Mouse (Mus musculus) CD4-positive helper T cell, adult 2 months (primary cell): ENCODE data around the gene Supt5.
A peak's percentile ranks its signal among the peaks of the same experiment; 100 is the strongest.

ENCODE experiments used
- DNase-seq: peaks from one replicate; pipeline ENCODE4 v3.0.0-alpha.2; 2012; ENCODE audit warnings: low read depth, missing footprints, low spot score

Supt5 gene

DNA sequence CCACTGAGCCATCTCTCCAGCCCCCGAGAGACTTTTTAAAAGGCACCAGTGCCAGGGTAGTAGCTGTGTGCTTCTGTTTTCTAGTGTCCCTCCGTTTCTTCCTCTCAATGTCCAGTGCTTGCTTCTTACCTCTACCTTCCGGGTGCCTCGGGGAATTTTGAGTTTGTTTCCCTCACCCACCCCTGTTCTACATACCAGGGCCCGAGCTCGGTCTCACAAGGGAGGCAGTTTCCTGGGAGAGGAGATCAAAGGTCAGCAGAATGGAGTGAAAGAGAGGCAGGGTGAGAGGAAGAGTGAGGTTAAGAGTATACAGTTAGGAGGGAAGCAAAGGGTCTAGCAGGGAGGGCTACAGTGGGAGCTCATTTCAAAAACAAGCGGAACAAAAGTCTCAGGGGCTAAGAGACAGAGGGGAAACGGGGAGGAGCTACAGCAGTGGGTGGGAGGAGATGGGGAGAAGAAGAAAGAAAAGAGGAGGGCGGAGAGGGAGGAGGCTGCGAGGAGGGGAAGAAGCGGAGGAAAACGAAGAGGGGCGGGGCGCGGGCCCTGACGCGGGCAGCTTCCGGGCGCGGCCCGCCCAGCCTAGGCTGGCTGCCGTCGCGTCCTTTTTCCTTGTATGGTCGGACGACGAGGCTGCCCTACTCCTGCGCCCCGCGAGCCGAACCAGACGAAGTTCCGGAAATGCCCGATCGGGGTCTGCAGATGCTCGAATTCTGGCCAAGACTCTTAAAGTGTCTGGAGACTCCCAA lies 36.8 kb upstream of the Supt5 start:
- peak; percentile 96 for DNase-seq

DNA sequence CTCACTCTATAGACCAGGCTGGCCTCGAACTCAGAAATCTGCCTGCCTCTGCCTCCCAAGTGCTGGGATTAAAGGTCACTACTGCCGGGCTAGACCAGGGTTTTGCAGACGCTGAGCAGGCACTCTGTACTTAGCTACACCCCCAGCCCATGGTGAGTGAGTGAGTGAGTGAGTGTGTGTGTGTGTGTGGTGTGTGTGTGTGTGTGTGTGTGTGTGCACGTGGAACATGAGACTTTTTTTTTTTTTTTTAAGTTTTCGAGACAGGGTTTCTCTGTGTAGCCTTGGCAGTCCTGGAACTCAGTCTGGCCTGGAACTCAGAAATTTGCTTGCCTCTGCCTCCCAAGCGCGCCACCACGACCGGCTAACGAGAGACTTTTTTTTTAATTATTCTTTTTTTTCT lies 36.1 kb upstream of the Supt5 start:
- peak; percentile 76 for DNase-seq

DNA sequence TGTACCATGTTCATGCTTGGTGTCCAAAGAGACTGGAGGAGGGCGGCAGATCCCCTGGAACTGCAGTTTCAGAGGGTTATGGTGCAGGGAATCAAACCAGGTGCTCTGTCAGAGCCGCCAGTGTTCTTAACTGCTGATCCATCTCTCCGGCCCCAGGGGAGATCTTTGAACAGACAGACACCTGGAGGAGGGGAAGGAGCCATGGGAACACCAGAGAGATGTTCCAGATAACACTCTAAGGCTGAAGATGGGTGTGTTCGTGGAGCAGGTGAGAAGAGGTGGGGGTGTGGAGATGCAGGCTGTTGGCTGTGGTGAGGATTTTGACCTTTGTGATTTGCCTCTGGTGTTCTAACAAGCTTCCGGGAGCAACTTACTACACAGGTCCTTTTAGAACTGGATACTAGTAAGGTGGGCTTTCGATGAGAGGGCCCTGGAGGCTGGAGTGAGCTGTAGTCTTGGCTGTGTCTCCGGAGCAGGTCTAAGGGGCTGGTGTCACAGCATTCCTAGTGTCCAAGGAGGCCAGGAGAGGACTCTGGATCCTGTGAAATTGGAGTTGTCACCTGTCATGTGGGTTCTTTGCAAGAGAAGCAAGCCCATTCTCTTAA lies 35.4 kb upstream of the Supt5 start:
- DNase-seq = peak; percentile 61

DNA sequence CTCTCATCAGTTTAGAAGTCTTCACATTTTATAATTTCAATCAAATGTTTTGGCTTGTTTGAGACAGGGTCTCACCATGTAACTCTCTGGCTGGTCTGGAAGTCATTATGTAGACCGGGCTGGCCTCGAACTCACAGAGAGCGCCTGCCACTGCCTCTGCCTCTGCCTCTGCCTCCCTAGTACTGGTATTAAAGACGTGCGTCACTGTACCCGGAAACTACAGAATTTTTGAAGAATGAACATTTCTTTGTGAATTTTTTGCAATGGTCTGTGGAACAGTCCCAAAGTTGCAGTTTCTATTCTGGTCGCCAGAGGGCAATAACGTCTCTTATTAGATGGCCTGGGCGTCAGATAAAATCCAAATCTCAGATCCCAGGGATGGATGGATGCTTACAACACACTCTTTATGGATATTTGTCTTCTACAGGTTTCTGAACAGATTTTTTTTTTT lies 34.6 kb upstream of the Supt5 start:
- peak; percentile 93 for DNase-seq

DNA sequence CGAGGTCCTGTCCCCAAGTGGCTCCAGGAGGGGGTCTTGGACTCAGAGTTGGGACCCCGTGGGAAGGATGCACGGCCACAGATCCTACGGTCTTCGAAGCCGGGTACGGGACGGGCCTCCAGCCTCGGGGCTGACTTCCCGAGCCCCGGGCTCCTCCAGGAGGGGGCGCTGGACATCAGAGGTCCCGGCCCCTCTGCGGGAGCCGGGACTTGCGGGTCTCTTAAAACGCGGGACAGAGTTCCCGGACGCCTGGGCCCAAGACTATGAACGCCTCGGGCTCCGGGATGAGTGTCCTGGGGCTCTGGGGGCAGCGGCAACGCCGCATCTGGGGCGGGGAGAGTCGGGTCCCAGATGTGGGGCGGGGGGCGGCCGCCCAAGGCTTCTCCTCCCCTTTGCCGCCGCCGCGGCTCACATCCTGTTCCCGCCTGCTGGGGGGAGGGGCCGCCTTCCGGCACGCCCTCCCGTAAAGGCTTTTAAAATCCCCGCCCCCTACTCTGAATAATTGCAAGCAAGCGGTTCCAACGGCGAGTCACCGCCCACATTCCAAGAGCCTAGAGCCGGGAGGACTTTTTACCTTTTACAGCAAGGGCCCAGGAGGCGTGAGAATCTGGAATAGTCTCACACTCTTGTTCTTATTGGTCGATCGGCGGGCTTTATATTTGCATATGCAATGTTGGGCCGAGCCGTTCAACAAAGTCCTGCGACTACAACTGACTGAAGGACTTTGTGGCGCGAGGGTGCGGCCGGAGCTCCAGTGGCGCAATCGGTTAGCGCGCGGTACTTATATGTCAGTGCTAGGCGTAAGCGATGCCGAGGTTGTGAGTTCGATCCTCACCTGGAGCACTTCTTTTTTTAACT lies 33.9 kb upstream of the Supt5 start, which contains the start of gene Plekhg2:
TSS of gene Plekhg2 (minus strand) at position 349 of the 858 bp plus-strand sequence.
- peak; percentile 100 for DNase-seq

DNA sequence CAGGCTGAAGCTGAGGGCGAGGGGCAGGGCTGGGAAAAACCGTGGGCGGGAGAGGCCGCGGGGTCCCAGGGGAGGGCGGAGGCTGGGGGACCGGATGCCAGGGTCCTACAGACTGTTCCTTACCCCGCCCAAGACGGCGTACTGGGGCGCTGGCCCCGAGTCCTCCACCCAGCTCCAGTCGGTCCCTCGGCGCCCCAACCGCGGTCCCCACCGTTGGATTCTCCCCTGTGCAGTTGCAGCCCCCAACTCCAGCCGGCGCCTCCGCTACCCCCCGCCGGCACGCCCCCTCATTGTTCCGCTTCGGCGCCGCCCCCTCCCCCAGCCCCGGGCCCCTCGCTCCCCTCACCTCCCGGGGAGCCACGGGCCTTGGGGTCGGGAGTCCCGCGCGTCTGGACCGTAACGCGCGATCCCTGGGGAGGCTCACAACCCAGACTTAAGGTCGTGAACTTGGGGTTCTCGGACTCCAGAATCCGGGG lies 33.0 kb upstream of the Supt5 start:
- DNase-seq = peak; percentile 63

DNA sequence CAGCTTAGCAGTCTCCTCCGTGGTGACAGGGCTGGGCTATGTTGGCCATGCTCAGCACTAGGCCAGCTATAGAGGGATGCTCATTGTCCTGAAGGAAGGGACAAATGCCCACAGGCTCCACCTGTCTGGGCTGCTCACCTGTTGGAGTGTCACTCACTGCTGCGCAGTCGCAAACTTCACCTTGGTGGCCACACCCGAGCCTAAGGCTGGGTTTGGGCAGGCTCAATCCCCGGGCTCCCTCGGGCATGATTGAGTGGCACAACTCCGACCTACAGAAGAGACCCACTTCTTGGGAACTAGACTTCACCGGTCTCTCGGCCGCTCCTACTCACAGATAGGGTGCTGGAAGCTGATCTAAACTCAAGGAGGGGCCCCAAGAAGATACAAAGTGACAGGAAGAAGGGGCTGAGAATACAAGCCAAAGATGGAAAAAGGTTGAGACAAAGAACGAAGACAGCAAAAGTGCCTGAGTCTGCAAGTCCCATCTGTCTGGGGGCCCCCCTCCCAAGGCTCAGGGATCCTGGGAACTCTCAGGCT lies 32.5 kb upstream of the Supt5 start:
- DNase-seq = peak; percentile 40

DNA sequence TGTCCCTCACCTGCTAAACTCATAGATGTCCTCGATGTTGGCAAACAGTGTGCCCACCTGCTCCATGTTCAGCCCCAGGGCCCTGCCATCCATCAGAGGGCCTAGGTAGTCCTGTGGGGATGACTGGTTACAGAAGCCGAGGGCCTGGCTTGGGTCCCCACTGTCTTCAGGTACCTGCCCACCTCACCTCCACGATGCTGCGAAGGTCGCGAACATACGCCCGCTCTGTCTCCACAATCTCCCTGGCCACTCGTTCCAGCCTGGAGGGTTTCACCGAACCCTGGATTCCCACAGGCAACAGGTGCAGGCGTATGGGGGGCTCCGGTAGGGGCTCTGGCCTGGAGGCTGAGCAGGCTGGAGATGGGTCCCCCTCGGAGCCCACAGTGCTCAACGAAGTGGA lies 31.5 kb upstream of the Supt5 start:
- no peak for DNase-seq

DNA sequence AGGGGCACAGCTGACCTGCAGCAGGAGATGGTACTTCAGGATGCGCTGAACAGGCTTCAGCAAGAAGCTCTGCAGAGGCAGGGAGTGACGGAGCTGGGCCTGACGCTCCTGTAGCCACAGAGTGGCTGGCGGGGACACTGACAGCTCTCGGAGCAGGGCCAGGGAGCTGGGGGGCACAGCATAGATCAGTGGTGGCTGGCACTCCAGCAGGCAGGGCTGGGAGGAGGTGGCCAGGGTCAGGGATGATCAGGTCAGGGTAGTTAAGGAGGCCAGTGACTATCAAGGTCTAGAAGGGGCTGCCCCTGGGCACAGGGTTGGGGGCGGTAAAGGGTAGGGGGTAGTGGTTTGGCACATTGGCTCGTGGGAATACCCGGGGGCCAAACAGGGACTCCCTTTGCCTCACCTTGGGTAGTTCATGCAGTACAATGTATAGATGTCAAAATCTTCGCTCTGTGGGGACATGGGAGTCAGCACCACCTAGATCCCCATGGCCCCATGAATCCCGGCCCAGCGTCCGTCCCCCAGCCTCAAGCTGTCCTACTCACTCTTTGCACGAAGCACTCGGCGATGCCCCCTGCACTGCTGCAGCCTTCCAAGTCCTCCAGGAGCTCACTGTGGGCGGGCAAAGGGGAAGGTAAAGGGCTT lies 29.9 kb upstream of the Supt5 start:
- DNase-seq = no peak

DNA sequence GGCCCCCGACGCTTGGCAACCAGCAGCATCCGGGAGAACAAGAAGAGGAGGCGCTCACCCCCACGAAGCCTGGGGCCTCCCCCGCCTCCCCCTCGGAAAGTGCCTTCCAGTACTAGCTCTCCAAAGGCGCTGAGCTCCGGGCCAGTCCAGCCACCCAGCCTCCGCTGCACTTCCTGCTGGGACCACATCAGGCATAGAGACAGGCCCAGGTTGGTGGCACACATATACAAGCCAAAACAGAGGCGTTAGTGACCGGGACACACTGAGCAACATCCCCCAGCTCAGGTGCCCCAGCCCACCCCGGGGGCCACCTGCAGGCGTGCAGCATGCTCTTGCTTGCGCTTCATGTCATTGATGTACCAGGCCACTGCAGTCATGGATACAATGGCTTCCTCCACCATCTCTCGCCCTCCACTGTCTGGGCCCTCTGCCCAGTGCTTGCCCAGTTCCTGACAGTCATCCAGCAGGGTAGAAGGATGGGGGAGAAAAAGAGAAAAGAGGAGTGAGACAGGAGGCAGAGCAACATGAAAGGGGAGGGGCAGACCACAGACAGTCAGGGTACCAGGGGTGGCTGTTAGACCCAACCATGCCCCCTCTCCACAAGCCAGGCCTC lies 29.2 kb upstream of the Supt5 start:
- no peak for DNase-seq

DNA sequence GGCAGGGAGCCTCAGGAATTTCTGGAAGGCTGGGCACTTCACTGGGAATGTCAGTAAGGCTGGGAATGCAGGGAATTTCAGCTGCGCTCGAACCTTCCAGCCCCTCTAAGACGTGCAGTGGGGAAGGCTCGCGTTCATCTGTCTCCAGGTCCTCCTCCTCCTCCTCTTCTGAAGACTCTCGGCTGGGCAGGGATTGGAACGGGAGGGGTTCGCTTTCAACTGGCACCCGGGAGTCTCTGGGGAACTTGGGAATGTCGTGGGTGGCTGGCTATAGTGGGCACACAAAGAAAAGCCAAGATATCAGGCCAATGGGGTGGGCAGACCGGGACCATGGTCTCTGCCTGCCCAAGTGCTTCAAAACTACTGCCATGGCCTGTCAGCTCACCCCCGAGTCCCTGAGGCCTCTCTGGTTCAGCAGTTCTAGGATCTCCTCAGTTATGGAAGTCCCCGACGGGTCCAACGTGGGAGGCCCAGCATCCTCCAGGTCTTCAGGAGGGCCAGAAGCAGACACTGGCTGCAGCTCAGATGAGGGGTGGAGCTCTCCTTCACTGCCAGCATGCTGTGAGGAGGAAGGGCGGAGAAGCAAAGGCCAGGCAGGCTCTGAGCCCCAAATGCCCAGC lies 24.0 kb upstream of the Supt5 start:
- DNase-seq = no peak

DNA sequence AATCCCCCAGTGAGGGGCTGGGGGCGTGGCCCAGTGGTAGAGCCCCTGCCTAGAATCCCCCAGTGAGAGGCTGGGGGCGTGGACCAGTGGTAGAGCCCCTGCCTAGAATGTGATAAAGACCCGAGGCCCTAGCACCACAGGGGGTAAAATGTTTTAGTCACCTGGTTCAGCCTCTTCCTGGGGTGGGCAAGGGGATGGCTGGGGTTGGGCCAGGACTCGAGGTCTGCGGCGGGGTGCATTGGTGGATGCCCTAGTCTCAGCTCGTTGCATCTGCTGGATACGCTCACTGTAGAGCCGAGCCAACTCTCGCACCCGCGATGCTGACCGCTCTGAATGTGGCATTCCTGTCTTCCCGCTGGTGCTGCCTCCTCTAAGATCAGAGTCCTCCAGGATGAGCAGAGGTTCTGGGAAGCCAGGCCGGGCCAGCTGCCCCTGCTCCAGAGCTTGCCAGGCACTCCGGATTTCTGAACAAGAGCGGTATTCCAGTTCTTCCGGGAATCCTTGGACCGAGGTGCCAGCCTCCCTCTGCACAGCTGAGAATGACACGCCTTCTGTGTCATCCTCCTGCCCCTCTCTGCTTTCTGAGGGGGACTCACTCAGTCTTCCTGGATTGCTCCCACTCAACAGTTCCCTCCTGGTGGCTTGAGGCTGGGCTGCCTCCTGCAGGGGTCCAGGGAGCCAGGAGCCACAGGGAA lies 23.2 kb upstream of the Supt5 start:
- no peak for DNase-seq

DNA sequence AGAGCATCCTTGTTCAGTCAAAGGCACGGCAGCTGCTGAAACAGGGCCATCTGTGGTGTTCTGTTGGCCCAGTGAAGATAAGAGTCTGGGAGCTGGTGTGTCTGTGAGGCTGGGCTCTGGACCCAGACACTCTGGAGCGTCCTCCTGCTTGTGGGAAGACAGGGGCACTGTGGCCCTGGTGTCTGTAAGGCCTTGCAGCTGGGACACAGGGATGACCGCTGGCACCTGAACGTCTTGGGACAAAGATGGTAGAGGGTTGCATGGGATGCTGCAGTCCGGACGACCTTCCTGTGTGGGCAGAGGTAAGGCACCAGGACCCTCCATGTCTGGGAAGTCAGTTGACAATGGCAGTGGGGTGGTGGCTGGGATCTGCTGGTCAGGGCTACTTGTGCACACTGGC lies 21.7 kb upstream of the Supt5 start:
- DNase-seq = no peak

DNA sequence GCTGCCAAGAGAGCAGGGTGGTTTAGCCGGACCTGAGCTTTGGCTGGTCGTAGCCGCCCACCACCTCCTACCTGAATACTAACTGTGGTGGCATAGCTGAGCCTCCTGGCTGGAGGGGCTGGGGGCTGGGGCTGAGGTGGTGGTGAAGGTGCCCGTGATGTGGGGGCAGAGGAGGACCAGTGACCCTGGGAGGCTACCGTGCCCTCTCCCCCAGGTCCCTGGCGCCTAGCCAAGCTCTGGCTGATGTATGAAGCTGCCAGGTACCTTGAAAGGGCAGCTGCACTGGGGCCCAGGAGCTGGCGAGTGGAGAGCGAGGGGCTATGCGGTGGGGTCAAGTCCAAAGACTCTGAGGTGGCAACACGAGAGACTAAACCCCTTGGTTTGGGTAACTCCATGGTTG lies 21.3 kb upstream of the Supt5 start:
- DNase-seq = no peak

DNA sequence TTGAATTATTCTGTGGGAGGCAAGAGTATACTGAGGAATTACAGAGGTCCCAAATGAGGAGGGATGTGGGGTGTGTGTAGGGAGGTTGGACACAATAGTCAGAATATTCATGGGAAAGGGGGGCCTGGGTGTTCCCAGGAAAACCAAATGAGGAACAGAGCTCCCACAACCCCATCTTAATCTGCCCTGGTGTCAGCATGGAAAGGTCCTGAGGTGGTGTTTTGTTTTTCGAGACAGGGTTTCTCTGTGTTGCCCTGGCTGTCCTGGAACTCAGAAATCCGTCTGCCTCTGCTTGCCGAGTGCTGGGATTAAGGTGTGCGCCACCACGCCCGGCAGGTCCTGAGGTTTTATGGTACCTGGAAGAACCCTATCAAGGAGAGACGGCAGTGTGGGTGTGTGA lies 19.9 kb upstream of the Supt5 start:
- DNase-seq = no peak

DNA sequence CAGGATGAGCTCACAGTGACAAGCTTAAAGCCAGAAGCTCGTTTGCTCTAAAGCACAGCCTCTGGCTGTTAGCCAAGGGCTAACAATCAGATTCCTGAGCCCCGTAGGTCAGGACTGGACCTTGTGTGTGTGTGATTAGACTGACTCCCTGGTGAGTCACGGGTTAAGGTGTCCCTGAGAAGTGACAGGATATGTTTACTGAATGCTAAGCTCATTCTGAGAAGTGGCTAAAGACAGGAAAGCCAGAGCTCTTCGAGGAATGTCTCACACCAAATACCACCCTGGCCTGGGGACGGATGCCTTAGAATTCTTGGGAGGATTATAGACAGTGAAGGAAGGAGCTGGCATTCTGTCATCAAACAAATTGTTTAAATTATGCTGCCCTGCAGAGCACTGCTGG lies 19.4 kb upstream of the Supt5 start:
- DNase-seq = no peak

DNA sequence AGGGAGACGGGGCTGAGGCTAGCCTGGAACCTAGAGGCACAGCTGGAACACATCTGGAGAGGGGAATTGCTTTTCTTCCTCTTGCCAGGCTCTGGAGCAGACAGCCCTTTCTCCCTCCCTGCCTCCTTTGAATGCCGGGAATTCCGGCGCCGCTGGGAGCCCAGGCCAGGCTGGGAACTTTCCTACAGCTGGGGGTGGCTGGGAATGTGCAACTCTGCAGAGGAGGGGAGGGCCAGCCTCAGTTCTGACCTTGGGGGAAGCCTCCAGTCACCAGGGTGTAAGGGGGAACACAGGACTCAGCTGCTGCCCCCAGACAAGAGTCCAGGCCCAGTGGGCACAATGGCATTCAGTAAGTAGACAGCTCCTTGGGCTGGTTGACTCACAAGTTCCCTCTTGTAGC lies 18.4 kb upstream of the Supt5 start:
- DNase-seq = no peak

DNA sequence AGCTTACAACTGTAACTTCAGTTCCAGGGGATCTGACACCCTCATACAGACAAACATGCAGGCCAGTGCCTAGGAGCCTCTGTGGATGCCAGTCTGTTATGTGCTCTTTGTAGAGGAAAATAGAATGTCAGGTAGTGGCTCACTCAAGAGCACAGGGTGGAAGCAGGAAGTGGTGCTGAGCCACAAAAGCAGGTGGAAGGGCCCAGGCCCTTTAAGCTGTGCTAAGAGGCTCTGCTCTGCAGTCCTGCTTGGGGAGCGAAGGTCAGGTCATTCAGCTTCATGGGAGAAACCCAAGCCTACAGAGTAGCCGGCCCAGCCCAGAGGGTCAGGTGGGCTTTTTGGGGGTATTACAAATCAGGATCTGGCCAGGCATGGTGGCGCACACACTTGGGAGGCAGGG lies 16.7 kb upstream of the Supt5 start:
- DNase-seq = peak; percentile 62

DNA sequence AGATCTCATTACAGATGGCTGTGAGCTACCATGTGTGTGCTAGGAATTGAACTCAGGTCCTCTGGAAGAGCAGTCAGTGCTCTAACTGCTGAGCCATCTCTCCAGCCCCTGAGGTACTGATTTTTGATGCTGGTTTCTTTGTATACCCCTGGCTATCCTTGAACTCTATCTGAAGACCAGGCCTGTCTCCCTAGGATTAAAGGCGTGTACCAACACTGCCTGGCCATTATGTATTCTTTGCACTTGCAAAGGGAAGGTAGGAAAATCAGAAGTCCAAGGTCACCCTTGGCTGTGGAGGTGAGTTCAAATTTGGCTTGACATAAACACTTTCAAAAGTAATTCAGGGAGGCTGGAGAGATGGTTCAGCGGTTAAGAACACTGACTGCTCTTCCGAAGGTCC lies 16.1 kb upstream of the Supt5 start:
- DNase-seq = no peak

DNA sequence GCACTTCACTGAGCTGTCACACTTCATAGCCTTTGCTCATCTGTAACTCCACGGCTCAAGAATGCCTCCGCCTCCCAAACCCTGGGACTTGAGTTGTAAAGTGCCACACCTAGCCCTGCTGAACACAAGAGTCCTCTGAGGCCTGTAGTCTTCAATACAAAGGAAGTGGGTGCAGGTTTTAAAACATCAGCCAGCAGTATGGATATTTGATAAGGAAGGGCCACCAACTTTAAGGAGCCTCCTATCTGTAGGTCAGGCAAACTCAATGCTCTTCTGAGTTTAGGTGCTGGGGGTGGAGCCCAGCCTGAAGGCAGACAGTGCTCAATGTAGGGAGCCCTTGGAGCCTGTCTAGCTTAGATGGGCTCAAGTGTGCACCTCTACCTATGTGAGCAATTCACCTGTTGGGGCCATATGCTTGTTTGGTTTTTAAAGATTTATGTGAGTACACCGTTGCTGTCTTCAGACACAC lies 15.6 kb upstream of the Supt5 start:
- no peak for DNase-seq
